ENCODE assay signal across 20 mouse cellular contexts in genomic region chr14:47626143-47626542, GRCm38 (mm10). TPM values are rescaled to one million over a fixed set of nuclear protein-coding genes. Genes with fewer than 3 reads are reported as not detected.
A peak's percentile ranks its signal among the peaks of the same experiment; 100 is the strongest.
DNase-seq lines count a peak whose midpoint lies in the region; TF ChIP-seq lines count a peak whose summit lies in the region.
"Had no signal": no experiment of that assay in that cellular context is flagged by ENCODE, and none has a peak within 500 bp of the region (broad histone marks: within the 10 kb centered on the region; RNA-seq: fewer than 3 reads in every experiment).

No protein-coding gene starts in this region.

- no peak for TF ChIP-seq CTCF in spleen, adult 2 months (IDR thresholded peaks at IDR 0.05; ENCODE audit: extremely low read depth, insufficient read depth, insufficient read length, insufficient replicate concordance)
- no peak for TF ChIP-seq CTCF in CH12.LX (conservative IDR thresholded peaks at IDR 0.05 in 1 of 2, IDR thresholded peaks at IDR 0.05 in 1 of 2; ENCODE audit: low read depth in 2 of 2, low read length in 2 of 2)

- in situ Hi-C loops in CH12.LX (cut with MboI; ENCODE audit: low pct_ligation_motif_present, low pct_unique_long_range_greater_than_20kb, low sequenced_read_pairs) = no loop called here

- H3K4me2 ChIP-seq in CH12.LX (ENCODE audit: insufficient read depth, low read depth, poor library complexity, severe bottlenecking) = peak overlapping the region; percentile 55
- H3K4me2 ChIP-seq: embryonic facial prominence, embryonic 12.5 days; forebrain, embryonic 13.5 days; forebrain, embryonic 15.5 days had no signal

- H3K9ac ChIP-seq in CH12.LX (ENCODE audit: insufficient read depth, low read depth) = no peak overlapping the region
- H3K9ac ChIP-seq: embryonic facial prominence, embryonic 12.5 days; forebrain, embryonic 13.5 days; forebrain, embryonic 15.5 days; forebrain, postnatal 0 days had no signal

- no peaks in the 10 kb centered on the region for H3K27me3 ChIP-seq in spleen, adult 2 months (ENCODE audit: control insufficient read depth, insufficient read depth, low read length)
- no peaks in the 10 kb centered on the region for H3K27me3 ChIP-seq in CH12.LX (replicated peaks)
- H3K27me3 ChIP-seq in splenic B cell, adult 2 months (ENCODE audit: control insufficient read depth, insufficient read depth, low read length, poor library complexity, severe bottlenecking) = 0 out of 2 replicates have a peak, but pooled peaks cover 1% of the 10 kb centered on the region
- H3K27me3 ChIP-seq: embryonic facial prominence, embryonic 12.5 days; forebrain, embryonic 13.5 days; forebrain, embryonic 15.5 days had no signal

- H3K9me3 ChIP-seq in CH12.LX (replicated peaks; ENCODE audit: low read length) = no peaks in the 10 kb centered on the region
- H3K9me3 ChIP-seq: embryonic facial prominence, embryonic 10.5 days; embryonic facial prominence, embryonic 12.5 days; forebrain, embryonic 13.5 days; forebrain, embryonic 15.5 days had no signal

- dilution Hi-C loops in CH12.LX (cut with MboI; ENCODE audit: extremely low pct_ligation_motif_present, extremely low pct_unique_long_range_greater_than_20kb, low sequenced_read_pairs) = no loop called here

- no peaks in the 10 kb centered on the region for H3K79me2 ChIP-seq in CH12.LX (replicated peaks; ENCODE audit: control insufficient read depth, extremely low read depth, insufficient read depth, poor library complexity, severe bottlenecking)

- DNase-seq in spleen, adult 2 months (ENCODE audit: low read depth in 1 of 2, low spot score in 2 of 2) = no peak
- DNase-seq in spleen, adult 12 weeks (ENCODE audit: low spot score) = no peak
- DNase-seq in A20 (ENCODE audit: low read depth, low spot score) (peak; percentile 38), CH12.LX (ENCODE audit: extremely low read depth) (peak; percentile 36)
- peak; percentile 61 for DNase-seq in splenic B cell, adult 2 months (ENCODE audit: low read depth, low spot score)
- DNase-seq in frontal cortex, adult 2 months (ENCODE audit: extremely low spot score in 1 of 2, low spot score in 1 of 2) = no peak
- no peak for DNase-seq in cerebellum, postnatal 10 days
- DNase-seq: adrenal gland, adult 2 months; adrenal gland, postnatal 10 days; adrenal gland, postnatal 25 days; cerebellum, adult 11 months; cerebellum, adult 18-20 months; cerebellum, adult 8-10 months; cerebellum, adult 9-11 months; cerebellum, postnatal 25 days; forebrain, postnatal 0 days had no signal

- no peak overlapping the region for H3K4me3 ChIP-seq in spleen, adult 2 months (ENCODE audit: extremely low read depth, insufficient read depth, insufficient read length)
- H3K4me3 ChIP-seq in CH12.LX (replicated peaks in 1 of 3; ENCODE audit: low read depth in 2 of 3, low read length in 2 of 3, poor library complexity in 1 of 3) = no peak overlapping the region
- H3K4me3 ChIP-seq: embryonic facial prominence, embryonic 10.5 days; embryonic facial prominence, embryonic 12.5 days; forebrain, embryonic 13.5 days; forebrain, embryonic 15.5 days had no signal

- TF ChIP-seq RAD21 in CH12.LX (IDR thresholded peaks at IDR 0.05; ENCODE audit: low read depth, low read length) = no peak

- H3K36me3 ChIP-seq in spleen, adult 2 months (ENCODE audit: control insufficient read depth, insufficient read depth, low read length) = no peaks in the 10 kb centered on the region
- no peaks in the 10 kb centered on the region for H3K36me3 ChIP-seq in CH12.LX (replicated peaks in 1 of 2; ENCODE audit: control insufficient read depth in 1 of 2, insufficient read depth in 1 of 2, low read length in 1 of 2)
- no peaks in the 10 kb centered on the region; the same call in 1 of the 2 replicates for H3K36me3 ChIP-seq in splenic B cell, adult 2 months (ENCODE audit: control insufficient read depth, insufficient read depth, low read length, poor library complexity, severe bottlenecking)
- H3K36me3 ChIP-seq: embryonic facial prominence, embryonic 10.5 days; embryonic facial prominence, embryonic 12.5 days; forebrain, embryonic 15.5 days had no signal

- no peak for TF ChIP-seq POLR2A in spleen, adult 2 months (IDR thresholded peaks at IDR 0.05; ENCODE audit: low read depth, low read length)
- TF ChIP-seq POLR2A in CH12.LX (IDR thresholded peaks at IDR 0.05; ENCODE audit: low read depth, low read length) = no peak

- WGBS in spleen, adult 2 months = 29% methylated on average over 4 of the region's 4 CpGs

- TF ChIP-seq EP300 in CH12.LX (IDR thresholded peaks at IDR 0.05; ENCODE audit: low read length) = peak; percentile 80

- peak overlapping the region; percentile 84 for H3K27ac ChIP-seq in spleen, adult 2 months (ENCODE audit: insufficient read depth, low read length)
- no peak overlapping the region for H3K27ac ChIP-seq in CH12.LX (ENCODE audit: insufficient read depth, low read depth)
- H3K27ac ChIP-seq: embryonic facial prominence, embryonic 10.5 days; embryonic facial prominence, embryonic 12.5 days; forebrain, embryonic 13.5 days; forebrain, embryonic 15.5 days had no signal

- H3K4me1 ChIP-seq in spleen, adult 2 months (ENCODE audit: control insufficient read depth, insufficient read depth, insufficient read length) = peaks cover 20% of the 10 kb centered on the region
- H3K4me1 ChIP-seq in CH12.LX (ENCODE audit: control insufficient read depth in 1 of 2, insufficient read depth in 2 of 2) = peaks cover 4 to 32% of the 10 kb centered on the region in 2 experiments; a peak in 3 of 4 replicates
- H3K4me1 ChIP-seq: embryonic facial prominence, embryonic 10.5 days; embryonic facial prominence, embryonic 12.5 days; forebrain, embryonic 13.5 days; forebrain, embryonic 15.5 days had no signal

TF ChIP-seq in CH12.LX, 34 proteins besides CTCF, POLR2A, EP300 and RAD21:
- TF ChIP-seq CHD2 (IDR thresholded peaks at IDR 0.05; ENCODE audit: low read length) = peak; percentile 72
- peak; percentile 41; the same call in 1 of the 2 replicates for TF ChIP-seq BHLHE40 (IDR thresholded peaks at IDR 0.05; ENCODE audit: low read depth, low read length)
- peak; percentile 63 for TF ChIP-seq IRF4 (IDR thresholded peaks at IDR 0.05; ENCODE audit: low read depth, low read length)
- TF ChIP-seq MAFK (IDR thresholded peaks at IDR 0.05; ENCODE audit: insufficient replicate concordance, low read length) = peak; percentile 45; the same call in 1 of the 2 replicates
- no peak; the same call in 1 of the 2 replicates for TF ChIP-seq SIN3A (IDR thresholded peaks at IDR 0.05; ENCODE audit: low read length)
- no peak for TF ChIP-seq USF1 (IDR thresholded peaks at IDR 0.05; ENCODE audit: low read depth, low read length)
- TF ChIP-seq ETS1 (conservative IDR thresholded peaks at IDR 0.05; ENCODE audit: low read depth, low read length) = peak; percentile 35; the same call in 1 of the 2 replicates
- TF ChIP-seq MAX (IDR thresholded peaks at IDR 0.05; ENCODE audit: low read length) = no peak
- TF ChIP-seq ELF1 (IDR thresholded peaks at IDR 0.05; ENCODE audit: low read depth, low read length) = 0 out of 2 replicates have a peak, but pooled peaks have one; percentile 9
- TF ChIP-seq ZNF384 (IDR thresholded peaks at IDR 0.05; ENCODE audit: low read depth, low read length) = 0 out of 2 replicates have a peak, but pooled peaks have one; percentile 34
- TF ChIP-seq RCOR1 (conservative IDR thresholded peaks at IDR 0.05; ENCODE audit: low read depth, low read length) = 0 out of 2 replicates have a peak, but pooled peaks have one; percentile 38

RNA-seq across cellular contexts. Expression of gene Ktn1, which starts 22.1 kb away (rescaled TPM):
- 4.0 and 4.7 TPM in 2 replicates for polyA plus RNA-seq in spleen, adult 2 months (2012; rRNA removed)
- total RNA-seq in CH12.LX (2012; rRNA removed) = 19.8 and 23.2 TPM in 2 replicates
- 25.6 and 31.1 TPM in 2 replicates for total RNA-seq in CH12.LX (2014; rRNA removed)
- 56.5 and 69.7 TPM in 2 replicates for polyA plus RNA-seq in CH12.LX (2012; ENCODE audit: insufficient read length, low read depth)
- polyA plus RNA-seq in frontal cortex, adult 2 months (2012; rRNA removed) = 52.6 and 61.2 TPM in 2 replicates

RNA-seq across cellular contexts. Expression of gene Atg14, which starts 55.7 kb away (rescaled TPM):
- 4.2 and 4.4 TPM in 2 replicates for polyA plus RNA-seq in spleen, adult 2 months (2012; rRNA removed)
- 3.6 and 4.7 TPM in 2 replicates for total RNA-seq in CH12.LX (2012; rRNA removed)
- total RNA-seq in CH12.LX (2014; rRNA removed) = 2.8 and 3.2 TPM in 2 replicates
- 8.4 and 9.4 TPM in 2 replicates for polyA plus RNA-seq in CH12.LX (2012; ENCODE audit: insufficient read length, low read depth)
- polyA plus RNA-seq in frontal cortex, adult 2 months (2012; rRNA removed) = 13.6 and 15.1 TPM in 2 replicates

Comparison
In these comparisons a context has a peak if more than half of its experiments do, and no peak if none do; other contexts are left out.
1. DNase-seq: peak in A20 (single experiment), CH12.LX (single experiment) and splenic B cell, adult 2 months (single experiment); none in spleen, adult 2 months (0 of 2), spleen, adult 12 weeks (single experiment), frontal cortex, adult 2 months (0 of 2) and cerebellum, postnatal 10 days (0 of 2).